Mouse (Mus musculus): ENCODE results near the gene Ppp1r2. TPM values are rescaled to one million over a fixed set of nuclear protein-coding genes. Genes with fewer than 3 reads are reported as not detected.
A peak's percentile ranks its signal among the peaks of the same experiment; 100 is the strongest.

The Ppp1r2 gene
- total and polyA plus RNA-seq, 2 experiments = 11.5 to 15.9 TPM

GRCm38 (mm10) chr16:31209911-31210310 lies 65.2 kb downstream of the Ppp1r2 start:
- WGBS = 69% methylated on average over 5 of the region's 5 CpGs
- Histone ChIP-seq H3K36me3 (ENCODE audit: control insufficient read depth, insufficient read depth, low read length) (no peaks in the 10 kb centered on the region), H3K9ac (ENCODE audit: low read depth, low read length) (no peak overlapping the region), H3K79me2 (ENCODE audit: control insufficient read depth, insufficient read depth, low read length) (no peaks in the 10 kb centered on the region), H3K4me3 (ENCODE audit: insufficient read depth, low read depth, low read length) (no peak overlapping the region), H3K27me3 (ENCODE audit: control insufficient read depth, insufficient read depth, low read length) (no peaks in the 10 kb centered on the region), H3K27ac (replicated peaks; ENCODE audit: insufficient read depth, low read depth, low read length) (no peak overlapping the region), H3K4me1 (ENCODE audit: control insufficient read depth, insufficient read depth, low read length) (no peaks in the 10 kb centered on the region)
- DNase-seq (ENCODE audit: extremely low read depth, low read depth, low spot score) = no peak
- no peak for TF ChIP-seq POLR2A (IDR thresholded peaks at IDR 0.05; ENCODE audit: extremely low read depth, insufficient read depth, low read length)
- TF ChIP-seq CTCF (IDR thresholded peaks at IDR 0.05; ENCODE audit: low read depth, low read length) = no peak

GRCm38 (mm10) chr16:31205726-31206125 lies 69.4 kb downstream of the Ppp1r2 start:
- H3K27me3 ChIP-seq (ENCODE audit: control insufficient read depth, insufficient read depth, low read length) = no peaks in the 10 kb centered on the region
- no peaks in the 10 kb centered on the region for H3K79me2 ChIP-seq (ENCODE audit: control insufficient read depth, insufficient read depth, low read length)
- no peak overlapping the region for H3K4me3 ChIP-seq (ENCODE audit: insufficient read depth, low read depth, low read length)
- H3K36me3 ChIP-seq (ENCODE audit: control insufficient read depth, insufficient read depth, low read length) = no peaks in the 10 kb centered on the region
- TF ChIP-seq CTCF (IDR thresholded peaks at IDR 0.05; ENCODE audit: low read depth, low read length) (no peak), POLR2A (IDR thresholded peaks at IDR 0.05; ENCODE audit: extremely low read depth, insufficient read depth, low read length) (no peak)
- WGBS = 62% methylated on average over 7 of the region's 7 CpGs
- DNase-seq (ENCODE audit: extremely low read depth, low read depth, low spot score) = no peak
- no peak overlapping the region for H3K9ac ChIP-seq (ENCODE audit: low read depth, low read length)
- H3K4me1 ChIP-seq (ENCODE audit: control insufficient read depth, insufficient read depth, low read length) = peaks cover 2% of the 10 kb centered on the region; the same call in 1 of the 2 replicates
- H3K27ac ChIP-seq (replicated peaks; ENCODE audit: insufficient read depth, low read depth, low read length) = no peak overlapping the region

GRCm38 (mm10) chr16:31205187-31205586 lies 69.9 kb downstream of the Ppp1r2 start:
- 83% methylated on average over 8 of the region's 8 CpGs for WGBS

GRCm38 (mm10) chr16:31204216-31204615 lies 70.9 kb downstream of the Ppp1r2 start:
- Histone ChIP-seq H3K27ac (replicated peaks; ENCODE audit: insufficient read depth, low read depth, low read length) (no peak overlapping the region), H3K4me3 (ENCODE audit: insufficient read depth, low read depth, low read length) (no peak overlapping the region)
- TF ChIP-seq CTCF (IDR thresholded peaks at IDR 0.05; ENCODE audit: low read depth, low read length) (no peak), POLR2A (IDR thresholded peaks at IDR 0.05; ENCODE audit: extremely low read depth, insufficient read depth, low read length) (no peak)

More at GRCm38 (mm10) chr16:31205187-31205586, 69.9 kb downstream of the Ppp1r2 start:
- TF ChIP-seq CTCF (IDR thresholded peaks at IDR 0.05; ENCODE audit: low read depth, low read length) = no peak
- Histone ChIP-seq H3K27ac (replicated peaks; ENCODE audit: insufficient read depth, low read depth, low read length) (no peak overlapping the region), H3K4me1 (ENCODE audit: control insufficient read depth, insufficient read depth, low read length) (peaks cover 2% of the 10 kb centered on the region; the same call in 1 of the 2 replicates), H3K4me3 (ENCODE audit: insufficient read depth, low read depth, low read length) (no peak overlapping the region), H3K27me3 (ENCODE audit: control insufficient read depth, insufficient read depth, low read length) (no peaks in the 10 kb centered on the region), H3K9ac (ENCODE audit: low read depth, low read length) (no peak overlapping the region), H3K79me2 (ENCODE audit: control insufficient read depth, insufficient read depth, low read length) (no peaks in the 10 kb centered on the region), H3K36me3 (ENCODE audit: control insufficient read depth, insufficient read depth, low read length) (no peaks in the 10 kb centered on the region)
- DNase-seq (ENCODE audit: extremely low read depth, low read depth, low spot score) = no peak

GRCm38 (mm10) chr16:31201704-31202103 lies 73.4 kb downstream of the Ppp1r2 start:
- peaks cover 6% of the 10 kb centered on the region for H3K4me1 ChIP-seq (ENCODE audit: control insufficient read depth, insufficient read depth, low read length)
- H3K27ac ChIP-seq (replicated peaks; ENCODE audit: insufficient read depth, low read depth, low read length) = no peak overlapping the region
- peaks cover 12% of the 10 kb centered on the region; the same call in 1 of the 2 replicates for H3K79me2 ChIP-seq (ENCODE audit: control insufficient read depth, insufficient read depth, low read length)
- no peaks in the 10 kb centered on the region for H3K27me3 ChIP-seq (ENCODE audit: control insufficient read depth, insufficient read depth, low read length)
- peak overlapping the region; percentile 25; the same call in 1 of the 2 replicates for H3K4me3 ChIP-seq (ENCODE audit: insufficient read depth, low read depth, low read length)
- no peak overlapping the region for H3K9ac ChIP-seq (ENCODE audit: low read depth, low read length)
- no peaks in the 10 kb centered on the region for H3K36me3 ChIP-seq (ENCODE audit: control insufficient read depth, insufficient read depth, low read length)
- 23% methylated on average over 2 of the region's 2 CpGs for WGBS
- TF ChIP-seq POLR2A (IDR thresholded peaks at IDR 0.05; ENCODE audit: extremely low read depth, insufficient read depth, low read length) (no peak), CTCF (IDR thresholded peaks at IDR 0.05; ENCODE audit: low read depth, low read length) (no peak)
- DNase-seq (ENCODE audit: extremely low read depth, low read depth, low spot score) = peak; percentile 96

More at GRCm38 (mm10) chr16:31204216-31204615, 70.9 kb downstream of the Ppp1r2 start:
- H3K36me3 ChIP-seq (ENCODE audit: control insufficient read depth, insufficient read depth, low read length) = no peaks in the 10 kb centered on the region
- WGBS = 89% methylated on average over 1 of the region's 1 CpGs
- H3K27me3 ChIP-seq (ENCODE audit: control insufficient read depth, insufficient read depth, low read length) = no peaks in the 10 kb centered on the region
- H3K4me1 ChIP-seq (ENCODE audit: control insufficient read depth, insufficient read depth, low read length) = peaks cover 6% of the 10 kb centered on the region; the same call in 1 of the 2 replicates
- no peak overlapping the region for H3K9ac ChIP-seq (ENCODE audit: low read depth, low read length)
- no peaks in the 10 kb centered on the region; the same call in 1 of the 2 replicates for H3K79me2 ChIP-seq (ENCODE audit: control insufficient read depth, insufficient read depth, low read length)
- DNase-seq (ENCODE audit: extremely low read depth, low read depth, low spot score) = no peak

Other genes with a start within 250 kb of the Ppp1r2 start
- 1.1 and 1.7 TPM in 2 replicates for gene Xxylt1, start 193.8 kb downstream of the Ppp1r2 start, total RNA-seq (2014; rRNA removed)
- 2.1 TPM in 2 replicates for gene Xxylt1, start 193.8 kb downstream of the Ppp1r2 start, polyA plus RNA-seq (2012; rRNA removed)
- gene Acap2, start 74.0 kb downstream of the Ppp1r2 start, total RNA-seq (2014; rRNA removed) = 12.7 and 13.4 TPM in 2 replicates
- gene Acap2, start 74.0 kb downstream of the Ppp1r2 start, polyA plus RNA-seq (2012; rRNA removed) = 4.4 and 5.3 TPM in 2 replicates
- gene Apod, start 39.5 kb upstream of the Ppp1r2 start, total RNA-seq (2014; rRNA removed) = not detected in 2 replicates
- not detected in 2 replicates for gene Apod, start 39.5 kb upstream of the Ppp1r2 start, polyA plus RNA-seq (2012; rRNA removed)
- 141 and 185 TPM in 2 replicates for gene Bdh1, start 147.0 kb upstream of the Ppp1r2 start, total RNA-seq (2014; rRNA removed)
- gene Bdh1, start 147.0 kb upstream of the Ppp1r2 start, polyA plus RNA-seq (2012; rRNA removed) = 314 and 354 TPM in 2 replicates